Mouse (Mus musculus): ENCODE measurements around the gene 1700040F15Rik.
"Not testable (repeated sequence)": the region's sequence is repeated elsewhere in the genome, so short reads cannot be mapped to it uniquely, and the experiment has no call there.

1700040F15Rik gene

GRCm38 (mm10) chrY:61101947-61102346, at the start of gene 1700040F15Rik:
1700040F15Rik (plus strand) TSS chrY:61102247.
- not testable (repeated sequence) for DNase-seq (ENCODE audit: low spot score in 2 of 2)

All from left cerebral cortex, adult 9 months (tissue).